Mouse (Mus musculus) E14TG2a.4 (cell line): ENCODE measurements at regions not wholly inside any gene's neighbourhood (a gene's known extent, or its start where the extent isn't known, plus 50 kb on each side); places are given as distances from the start of the nearest gene placed in this dataset.

Experiments used
- H3K27me3 ChIP-seq: 2 replicates; pipeline ENCODE4 v1.6.1; 2014; ENCODE audit warnings: low read length, control low read depth; ENCODE audit not compliant: insufficient read depth
- H3K36me3 ChIP-seq: 2 replicates; pipeline ENCODE4 v1.6.1; 2014; ENCODE audit warnings: low read length, control low read depth; ENCODE audit not compliant: insufficient read depth
- H3K4me1 ChIP-seq: replicated peaks from 2 replicates; pipeline ENCODE4 v1.6.1; 2014; ENCODE audit warnings: low read depth, low read length, control low read depth
- H3K4me3 ChIP-seq: replicated peaks from 2 replicates; pipeline ENCODE4 v1.5.1; 2014; ENCODE audit warnings: mild to moderate bottlenecking, low read length
- H3K9me3 ChIP-seq: 2 replicates; pipeline ENCODE4 v1.6.1; 2014; ENCODE audit warnings: low read length, control low read depth
- CTCF ChIP-seq: conservative IDR thresholded peaks from 2 replicates; pipeline ENCODE4 v1.5.1; 2014; ENCODE audit warnings: low read length
- NANOG ChIP-seq: IDR thresholded peaks from 2 replicates; pipeline ENCODE4 v1.6.1; 2014; ENCODE audit warnings: borderline replicate concordance, low read length, mixed read lengths
- POU5F1 ChIP-seq: IDR thresholded peaks from 2 replicates; pipeline ENCODE4 v1.6.1; 2014; ENCODE audit warnings: low read length, borderline replicate concordance

DNA sequence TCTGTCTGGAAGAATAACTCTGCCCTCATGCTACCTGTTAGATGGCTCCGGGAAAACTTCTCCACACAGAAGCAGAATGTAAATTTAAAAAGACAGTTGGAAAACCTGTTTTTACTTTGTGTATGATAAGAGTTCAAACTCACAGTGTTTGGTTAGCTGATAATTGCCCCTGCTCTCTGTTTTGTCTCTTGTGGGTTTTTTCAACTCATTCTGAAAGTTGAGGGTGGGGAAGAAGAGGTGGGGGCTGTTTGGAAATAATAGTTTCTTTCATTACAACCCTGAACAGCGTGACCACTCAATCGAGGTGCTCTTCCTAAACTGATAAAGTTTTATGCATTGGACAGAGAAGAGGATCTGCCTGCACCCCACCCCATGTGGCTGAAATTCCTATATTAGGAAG lies 626.7 kb upstream of the Intu start:
- no peak overlapping the region for H3K4me3 ChIP-seq
- H3K36me3 ChIP-seq = no peaks in the 10 kb centered on the region
- no peaks in the 10 kb centered on the region for H3K27me3 ChIP-seq
- no peaks in the 10 kb centered on the region for H3K9me3 ChIP-seq
- no peaks in the 10 kb centered on the region for H3K4me1 ChIP-seq
- TF ChIP-seq NANOG (no peak), POU5F1 (no peak)

- Histone ChIP-seq H3K27me3 (no peaks in the 10 kb centered on the region), H3K4me3 (no peak overlapping the region), H3K36me3 (no peaks in the 10 kb centered on the region), H3K9me3 (peaks cover 12% of the 10 kb centered on the region), H3K4me1 (no peaks in the 10 kb centered on the region)
- TF ChIP-seq NANOG (no peak), CTCF (no peak), POU5F1 (no peak)
Measured at GRCm38 (mm10) chr3:39908676-39909362, 622.3 kb upstream of the Intu start.

- no peaks in the 10 kb centered on the region for H3K27me3 ChIP-seq
- TF ChIP-seq POU5F1 = no peak
- no peak for TF ChIP-seq CTCF
- TF ChIP-seq NANOG = no peak
- H3K4me1 ChIP-seq = no peaks in the 10 kb centered on the region
- no peak overlapping the region for H3K4me3 ChIP-seq
- peaks cover 12% of the 10 kb centered on the region for H3K9me3 ChIP-seq
- H3K36me3 ChIP-seq = no peaks in the 10 kb centered on the region
Measured at GRCm38 (mm10) chr3:39909642-39910041, 621.4 kb upstream of the Intu start.

- Histone ChIP-seq H3K27me3 (no peaks in the 10 kb centered on the region), H3K9me3 (peaks cover 1% of the 10 kb centered on the region; the same call in 1 of the 2 replicates), H3K4me3 (no peak overlapping the region), H3K4me1 (no peaks in the 10 kb centered on the region), H3K36me3 (no peaks in the 10 kb centered on the region)
- TF ChIP-seq NANOG = no peak
- no peak for TF ChIP-seq CTCF
- TF ChIP-seq POU5F1 = no peak
Measured at GRCm38 (mm10) chr3:39918601-39919000, 612.5 kb upstream of the Intu start.

DNA sequence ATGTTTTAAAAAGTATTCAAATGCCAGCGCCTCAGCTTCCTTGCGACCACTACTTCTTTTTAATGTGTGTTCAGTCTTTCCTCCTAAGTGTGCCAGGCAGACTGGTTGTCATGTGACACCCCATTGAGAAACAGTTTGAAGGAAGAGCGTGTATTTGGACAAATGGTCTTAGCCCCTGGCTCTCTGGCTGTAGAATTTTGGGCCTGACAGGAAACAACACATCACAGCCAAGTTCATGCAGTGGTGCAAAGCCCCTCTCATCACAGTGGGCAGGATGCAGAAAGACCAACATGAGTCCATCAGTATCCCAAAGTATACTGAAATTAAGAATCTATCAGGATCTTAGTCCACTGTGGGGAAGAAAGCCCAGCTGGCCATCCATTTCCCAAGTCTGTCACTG lies 605.6 kb upstream of the Intu start:
- H3K9me3 ChIP-seq = peaks cover 16% of the 10 kb centered on the region

DNA sequence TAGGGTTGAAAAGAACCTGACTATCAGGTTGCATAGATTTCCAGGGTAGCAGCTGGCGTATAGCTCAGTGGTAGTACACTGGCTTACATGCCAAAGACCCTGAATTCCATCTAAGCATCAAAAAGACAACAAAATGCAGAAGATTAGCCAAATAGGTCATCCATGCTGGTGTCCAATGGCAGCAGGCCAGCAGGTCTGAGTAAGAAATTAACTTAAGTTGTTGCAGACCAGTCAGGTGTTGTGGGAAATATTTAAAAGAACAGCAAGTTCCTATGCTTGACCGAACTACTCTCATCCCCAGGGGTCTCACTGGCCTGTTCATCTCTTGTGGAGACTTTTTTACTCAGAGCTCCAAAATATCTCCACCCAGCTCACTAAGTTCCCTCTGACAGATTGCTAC lies 602.7 kb upstream of the Intu start:
- no peaks in the 10 kb centered on the region for H3K36me3 ChIP-seq
- H3K4me1 ChIP-seq = 0 out of 2 replicates have a peak, but pooled peaks cover 6% of the 10 kb centered on the region
- no peak for TF ChIP-seq NANOG
- TF ChIP-seq CTCF = no peak
- TF ChIP-seq POU5F1 = no peak
- no peak overlapping the region for H3K4me3 ChIP-seq
- H3K27me3 ChIP-seq = no peaks in the 10 kb centered on the region
- peaks cover 16% of the 10 kb centered on the region for H3K9me3 ChIP-seq

More for the DNA sequence above, 605.6 kb upstream of the Intu start:
- Histone ChIP-seq H3K27me3 (no peaks in the 10 kb centered on the region), H3K36me3 (no peaks in the 10 kb centered on the region), H3K4me1 (0 out of 2 replicates have a peak, but pooled peaks cover 6% of the 10 kb centered on the region), H3K4me3 (no peak overlapping the region)
- TF ChIP-seq POU5F1 = no peak

- TF ChIP-seq CTCF (no peak), NANOG (no peak), POU5F1 (no peak)
- Histone ChIP-seq H3K4me1 (peaks cover 10% of the 10 kb centered on the region), H3K27me3 (no peaks in the 10 kb centered on the region), H3K4me3 (no peak overlapping the region), H3K9me3 (peaks cover 16% of the 10 kb centered on the region), H3K36me3 (no peaks in the 10 kb centered on the region)
Measured at GRCm38 (mm10) chr3:39933372-39933771, 597.7 kb upstream of the Intu start.

DNA sequence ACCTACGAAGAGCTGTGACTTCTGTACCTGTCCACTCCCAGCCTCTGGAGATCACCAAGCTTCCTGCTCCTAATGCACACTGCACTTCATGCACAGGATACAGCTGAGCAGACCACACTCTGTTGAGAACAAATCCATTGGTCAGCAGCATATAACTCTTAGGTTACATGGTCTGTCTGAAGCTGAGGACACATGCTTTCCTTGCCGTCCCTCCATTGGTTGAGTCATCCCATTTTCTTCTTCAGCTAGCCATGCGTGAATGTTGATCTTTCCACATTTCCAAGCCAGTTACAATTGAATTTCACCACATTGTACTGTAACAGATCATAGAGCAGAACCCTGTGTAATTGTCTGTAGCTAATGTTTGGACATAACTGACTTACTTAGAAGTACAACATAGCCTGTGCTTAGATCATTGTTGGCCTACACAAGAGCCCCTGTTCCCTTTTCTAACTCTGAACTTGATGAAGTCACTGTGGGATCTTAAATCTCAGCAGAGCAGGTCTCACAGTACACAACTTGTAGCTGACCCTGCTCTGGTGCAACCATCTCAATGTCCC lies 593.3 kb upstream of the Intu start:
- TF ChIP-seq POU5F1 (no peak), NANOG (no peak), CTCF (no peak)
- Histone ChIP-seq H3K4me1 (peaks cover 4% of the 10 kb centered on the region), H3K9me3 (no peaks in the 10 kb centered on the region), H3K4me3 (no peak overlapping the region), H3K36me3 (no peaks in the 10 kb centered on the region), H3K27me3 (no peaks in the 10 kb centered on the region)

- H3K9me3 ChIP-seq = no peaks in the 10 kb centered on the region
- no peaks in the 10 kb centered on the region for H3K4me1 ChIP-seq
- H3K36me3 ChIP-seq = no peaks in the 10 kb centered on the region
- no peak overlapping the region for H3K4me3 ChIP-seq
- H3K27me3 ChIP-seq = no peaks in the 10 kb centered on the region
- TF ChIP-seq POU5F1 (no peak), CTCF (no peak), NANOG (no peak)
Measured at GRCm38 (mm10) chr3:39944581-39944980, 586.5 kb upstream of the Intu start.
